ENCODE assay signal across 33 mouse cellular contexts in the genomic region with DNA sequence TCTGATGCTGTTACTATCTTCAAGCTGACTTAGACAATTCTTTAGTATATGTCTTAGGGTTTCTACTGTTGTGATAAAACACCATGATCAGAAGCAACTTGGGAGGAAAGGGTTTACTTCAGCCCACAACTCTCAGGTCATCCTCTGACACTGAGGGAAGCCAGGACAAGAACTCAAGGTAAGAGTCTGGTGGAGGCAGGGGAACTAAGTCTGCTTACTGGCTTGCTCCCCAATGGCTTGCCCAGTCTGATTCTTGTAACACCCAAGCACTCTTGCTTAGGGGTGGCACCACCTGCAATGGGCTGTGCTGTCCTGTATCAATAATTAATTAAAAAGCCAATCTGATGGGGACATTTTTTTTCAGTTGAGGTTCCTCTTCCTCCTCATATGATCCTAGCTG. TPM values are rescaled to one million over a fixed set of nuclear protein-coding genes. Genes with fewer than 3 reads are reported as not detected.
A peak's percentile ranks its signal among the peaks of the same experiment; 100 is the strongest.
DNase-seq lines count a peak whose midpoint lies in the region; ATAC-seq and TF ChIP-seq lines count a peak whose summit lies in the region.
"Had no signal": no experiment of that assay in that cellular context is flagged by ENCODE, and none has a peak within 500 bp of the region (broad histone marks: within the 10 kb centered on the region; RNA-seq: fewer than 3 reads in every experiment).

No protein-coding gene starts in this region.

- H3K36me3 ChIP-seq in heart, adult 2 months (ENCODE audit: control insufficient read depth, insufficient read depth, low read length) = no peaks in the 10 kb centered on the region
- H3K36me3 ChIP-seq in heart, embryonic 12.5 days = peaks cover 7% of the 10 kb centered on the region
- H3K36me3 ChIP-seq in heart, embryonic 16.5 days (ENCODE audit: control insufficient read depth, insufficient read depth) = peaks cover 3% of the 10 kb centered on the region
- H3K36me3 ChIP-seq: embryonic facial prominence, embryonic 10.5 days; embryonic facial prominence, embryonic 13.5 days; forebrain, embryonic 12.5 days; forebrain, embryonic 15.5 days had no signal

- H3K4me1 ChIP-seq in heart, adult 2 months (ENCODE audit: control insufficient read depth, insufficient read depth, low read length) = peaks cover 4% of the 10 kb centered on the region
- peaks cover 75% of the 10 kb centered on the region for H3K4me1 ChIP-seq in heart, embryonic 12.5 days (replicated peaks)
- H3K4me1 ChIP-seq in heart, embryonic 16.5 days (ENCODE audit: control insufficient read depth, insufficient read depth, low read length) = peaks cover 48% of the 10 kb centered on the region

- no peaks in the 10 kb centered on the region for H3K27me3 ChIP-seq in heart, adult 2 months (ENCODE audit: control insufficient read depth, insufficient read depth, low read length)
- H3K27me3 ChIP-seq in heart, embryonic 12.5 days (replicated peaks) = peaks cover 23% of the 10 kb centered on the region; the same call in 1 of the 2 replicates
- no peaks in the 10 kb centered on the region for H3K27me3 ChIP-seq in heart, embryonic 16.5 days (ENCODE audit: control insufficient read depth, insufficient read depth, low read length)
- H3K27me3 ChIP-seq: embryonic facial prominence, embryonic 13.5 days; forebrain, embryonic 12.5 days; forebrain, embryonic 15.5 days had no signal

- TF ChIP-seq CTCF in heart, adult 2 months (IDR thresholded peaks at IDR 0.05) = no peak

- TF ChIP-seq EP300 in heart, adult 2 months (IDR thresholded peaks at IDR 0.05; ENCODE audit: insufficient read depth, low read depth, low read length) = no peak

- H3K79me2 ChIP-seq in heart, adult 2 months (replicated peaks; ENCODE audit: control insufficient read depth, insufficient read depth, low read length) = no peaks in the 10 kb centered on the region

- no peak overlapping the region for H3K4me3 ChIP-seq in heart, adult 2 months
- no peak overlapping the region for H3K4me3 ChIP-seq in heart, embryonic 12.5 days
- no peak overlapping the region for H3K4me3 ChIP-seq in heart, embryonic 16.5 days (ENCODE audit: low read length)
- H3K4me3 ChIP-seq: embryonic facial prominence, embryonic 10.5 days; embryonic facial prominence, embryonic 13.5 days; erythroblast, embryonic 14.5 days; forebrain, embryonic 12.5 days; forebrain, embryonic 15.5 days had no signal

- no peak for ATAC-seq in heart, embryonic 12.5 days (ENCODE audit: insufficient number of reproducible peaks, low FRiP score)
- ATAC-seq in heart, embryonic 16.5 days (replicated peaks; ENCODE audit: extremely low read depth, insufficient read depth, low FRiP score) = no peak
- ATAC-seq: activated CD4-positive, CD25-positive, alpha-beta regulatory T cell, adult 4 months; forebrain, embryonic 15.5 days; hindbrain, postnatal 0 days; inflammation-experienced regulatory T-cells, adult 6 months; intestine, embryonic 16.5 days had no signal

- H3K4me2 ChIP-seq in heart, embryonic 12.5 days = no peak overlapping the region
- H3K4me2 ChIP-seq in heart, embryonic 16.5 days (ENCODE audit: low read depth, low read length) = no peak overlapping the region
- H3K4me2 ChIP-seq: embryonic facial prominence, embryonic 13.5 days; forebrain, embryonic 12.5 days; forebrain, embryonic 15.5 days; hindbrain, embryonic 14.5 days had no signal

- H3K9me3 ChIP-seq in heart, embryonic 12.5 days (replicated peaks) = peaks cover 4% of the 10 kb centered on the region; the same call in 1 of the 2 replicates
- H3K9me3 ChIP-seq in heart, embryonic 16.5 days (replicated peaks; ENCODE audit: control insufficient read depth, low read length) = peaks cover 4% of the 10 kb centered on the region; the same call in 1 of the 2 replicates
- H3K9me3 ChIP-seq: embryonic facial prominence, embryonic 10.5 days; embryonic facial prominence, embryonic 13.5 days; forebrain, embryonic 12.5 days; forebrain, embryonic 15.5 days had no signal

- DNase-seq in heart, adult 2 months = no peak
- no peak for DNase-seq in heart, postnatal 14 days
- DNase-seq in heart, adult 18-20 months = no peak
- no peak for DNase-seq in heart, postnatal 36 days
- DNase-seq: adrenal gland, adult 8-10 months; adrenal gland, postnatal 25 days; cerebellum, adult 11-12 months; cerebellum, adult 8-10 months; cerebellum, postnatal 10 days; cerebellum, postnatal 36 days; embryo, embryonic 11 days; gastrocnemius, postnatal 25 days; kidney, adult 18-20 months; kidney, adult 9 months had no signal

- TF ChIP-seq POLR2A in heart, adult 2 months (IDR thresholded peaks at IDR 0.05; ENCODE audit: insufficient read depth, low read depth, low read length) = peak; percentile 51; the same call in 1 of the 2 replicates

- intact Hi-C loops in heart, adult 2 months (cut with DNase I) = no loop called here
- intact Hi-C loops in heart, postnatal 14 days (cut with DNase I) = no loop called here
- intact Hi-C loops in heart, postnatal 36 days (cut with DNase I) = no loop called here

- no peak overlapping the region; the same call in 1 of the 2 replicates for H3K27ac ChIP-seq in heart, adult 2 months
- H3K27ac ChIP-seq in heart, embryonic 12.5 days (ENCODE audit: poor library complexity, severe bottlenecking) = peak overlapping the region; percentile 98
- H3K27ac ChIP-seq in heart, embryonic 16.5 days (ENCODE audit: low read length) = peak overlapping the region; percentile 100
- H3K27ac ChIP-seq: embryonic facial prominence, embryonic 13.5 days; forebrain, embryonic 12.5 days; forebrain, embryonic 15.5 days; hindbrain, embryonic 14.5 days; hindbrain, postnatal 0 days had no signal

- H3K9ac ChIP-seq in heart, adult 2 months (ENCODE audit: low read depth, low read length) = no peak overlapping the region
- H3K9ac ChIP-seq in heart, embryonic 12.5 days = no peak overlapping the region
- H3K9ac ChIP-seq in heart, embryonic 16.5 days (ENCODE audit: low read length) = no peak overlapping the region
- H3K9ac ChIP-seq: embryonic facial prominence, embryonic 13.5 days; forebrain, embryonic 12.5 days; forebrain, embryonic 15.5 days; hindbrain, embryonic 14.5 days had no signal

RNA-seq across cellular contexts. Expression of a gene that starts 4.3 kb away (rescaled TPM):
- 1,000 to 10,000 TPM; 1,935 to 2,240 TPM for total RNA-seq in heart, adult 2 months (2021)
- 19.8 and 29.5 TPM in 2 replicates for polyA plus RNA-seq in heart, adult 2 months (2012; rRNA removed)
- 1,000 to 10,000 TPM; 2,004 to 2,187 TPM for total RNA-seq in heart, postnatal 14 days (2021)
- 5,583 and 5,934 TPM in 2 replicates for polyA plus RNA-seq in heart, embryonic 12.5 days (2016; fragmentation: Nextera tagmentation; extraction: Ambion mirVana)
- total RNA-seq in heart, adult 18-20 months (2021) = 1,000 to 10,000 TPM; 1,849 to 2,242 TPM
- 6,075 and 6,619 TPM in 2 replicates for polyA plus RNA-seq in heart, embryonic 16.5 days (2015; fragmentation: Nextera tagmentation; extraction: Ambion mirVana)
- total RNA-seq in heart, postnatal 36 days (2021) = 1,000 to 10,000 TPM; 2,242 to 2,437 TPM
- total RNA-seq: adrenal gland, adult 8-10 months; adrenal gland, postnatal 25 days had no signal
- polyA plus RNA-seq: activated CD4-positive, CD25-positive, alpha-beta regulatory T cell, adult 4 months; erythroblast, embryonic 14.5 days; inflammation-experienced regulatory T-cells, adult 6 months had no signal

RNA-seq across cellular contexts. Expression of a gene that starts 16.6 kb away (rescaled TPM):
- 10 to 100 TPM; 25.9 to 28.9 TPM for total RNA-seq in heart, adult 2 months (2021)
- 10.1 and 19.6 TPM in 2 replicates for polyA plus RNA-seq in heart, adult 2 months (2012; rRNA removed)
- 10 to 100 TPM; 23.4 to 28.4 TPM for total RNA-seq in heart, postnatal 14 days (2021)
- 55.7 and 60.8 TPM in 2 replicates for polyA plus RNA-seq in heart, embryonic 12.5 days (2016; fragmentation: Nextera tagmentation; extraction: Ambion mirVana)
- 10 to 100 TPM; 27.7 to 31.1 TPM for total RNA-seq in heart, adult 18-20 months (2021)
- 63.3 and 68.1 TPM in 2 replicates for polyA plus RNA-seq in heart, embryonic 16.5 days (2015; fragmentation: Nextera tagmentation; extraction: Ambion mirVana)
- 10 to 100 TPM; 25.6 to 29.3 TPM for total RNA-seq in heart, postnatal 36 days (2021)

RNA-seq across cellular contexts. Expression of a gene that starts 21.9 kb away (rescaled TPM):
- total RNA-seq in heart, adult 2 months (2021) = not detected
- not detected in 2 replicates for polyA plus RNA-seq in heart, adult 2 months (2012; rRNA removed)
- total RNA-seq in heart, postnatal 14 days (2021) = not detected
- not detected in 2 replicates for polyA plus RNA-seq in heart, embryonic 12.5 days (2016; fragmentation: Nextera tagmentation; extraction: Ambion mirVana)
- total RNA-seq in heart, adult 18-20 months (2021) = not detected
- not detected in 2 replicates for polyA plus RNA-seq in heart, embryonic 16.5 days (2015; fragmentation: Nextera tagmentation; extraction: Ambion mirVana)
- total RNA-seq in heart, postnatal 36 days (2021) = not detected
- total RNA-seq: adrenal gland, adult 8-10 months; adrenal gland, postnatal 25 days; ES-E14; gastrocnemius, adult 8-10 months; gastrocnemius, postnatal 25 days; heart, postnatal 10 days; hindbrain, postnatal 0 days had no signal
- polyA plus RNA-seq: activated CD4-positive, CD25-positive, alpha-beta regulatory T cell, adult 4 months; brain, embryonic 14.5 days; cortical plate, adult 2 months; embryonic facial prominence, embryonic 10.5 days; embryonic facial prominence, embryonic 13.5 days; erythroblast, embryonic 14.5 days; forebrain, embryonic 12.5 days; forebrain, embryonic 15.5 days; gonadal fat pad, adult 2 months; hindbrain, embryonic 11.5 days; hindbrain, embryonic 14.5 days; hindbrain, postnatal 0 days; inflammation-experienced regulatory T-cells, adult 6 months; intestine, embryonic 16.5 days had no signal

RNA-seq across cellular contexts. Expression of a gene that starts 32.0 kb away (rescaled TPM):
- over 10,000 TPM; 19,033 to 21,149 TPM for total RNA-seq in heart, adult 2 months (2021)
- 6,249 and 7,266 TPM in 2 replicates for polyA plus RNA-seq in heart, adult 2 months (2012; rRNA removed)
- over 10,000 TPM; 23,215 to 24,603 TPM for total RNA-seq in heart, postnatal 14 days (2021)
- polyA plus RNA-seq in heart, embryonic 12.5 days (2016; fragmentation: Nextera tagmentation; extraction: Ambion mirVana) = 2,737 and 2,858 TPM in 2 replicates
- over 10,000 TPM; 21,244 to 21,975 TPM for total RNA-seq in heart, adult 18-20 months (2021)
- 2,302 and 2,585 TPM in 2 replicates for polyA plus RNA-seq in heart, embryonic 16.5 days (2015; fragmentation: Nextera tagmentation; extraction: Ambion mirVana)
- total RNA-seq in heart, postnatal 36 days (2021) = over 10,000 TPM; 23,066 to 24,862 TPM
- total RNA-seq: adrenal gland, adult 8-10 months; adrenal gland, postnatal 25 days had no signal
- polyA plus RNA-seq: activated CD4-positive, CD25-positive, alpha-beta regulatory T cell, adult 4 months; erythroblast, embryonic 14.5 days; gonadal fat pad, adult 2 months; inflammation-experienced regulatory T-cells, adult 6 months had no signal
